Mouse (Mus musculus) thymus, postnatal 4 days (tissue): ENCODE measurements around the gene Trpm4.
A peak's percentile ranks its signal among the peaks of the same experiment; 100 is the strongest.
"Not testable (repeated sequence)": the region's sequence is repeated elsewhere in the genome, so short reads cannot be mapped to it uniquely, and the experiment has no call there.

Experiments
- DNase-seq: peaks from one replicate; pipeline ENCODE4 v3.0.0; 2021

The Trpm4 gene

GRCm38 (mm10) chr7:45309455-45309854 lies 24.1 kb downstream of the Trpm4 start:
- DNase-seq: peak; percentile 79

GRCm38 (mm10) chr7:45308551-45309240 lies 24.9 kb downstream of the Trpm4 start:
- peak; percentile 40 for DNase-seq

GRCm38 (mm10) chr7:45305275-45305674 lies 28.3 kb downstream of the Trpm4 start:
- peak; percentile 81 for DNase-seq

- DNase-seq: peak; percentile 22
Observed at GRCm38 (mm10) chr7:45304869-45305268, 28.7 kb downstream of the Trpm4 start.

- DNase-seq: no peak
Observed at GRCm38 (mm10) chr7:45302626-45303025, 31.0 kb downstream of the Trpm4 start.

- peak; percentile 78 for DNase-seq
Observed at GRCm38 (mm10) chr7:45300270-45300669, 33.3 kb downstream of the Trpm4 start.

- DNase-seq: peak; percentile 70
Observed at GRCm38 (mm10) chr7:45299752-45300151, 33.8 kb downstream of the Trpm4 start.

GRCm38 (mm10) chr7:45297563-45297962 lies 36.0 kb downstream of the Trpm4 start:
- DNase-seq: no peak

- no peak for DNase-seq
Observed at GRCm38 (mm10) chr7:45296626-45297025, 37.0 kb downstream of the Trpm4 start.

- DNase-seq: no peak
Observed at GRCm38 (mm10) chr7:45286486-45286885, 47.1 kb downstream of the Trpm4 start.

GRCm38 (mm10) chr7:45277136-45277760 lies 56.3 kb downstream of the Trpm4 start, which contains the start of gene Slc6a21:
TSS of gene Slc6a21 (plus strand) at chr7:45277513.
- DNase-seq: peak; percentile 85

GRCm38 (mm10) chr7:45273672-45274071 lies 59.9 kb downstream of the Trpm4 start:
- DNase-seq: no peak

- no peak for DNase-seq
Observed at GRCm38 (mm10) chr7:45272786-45273412, 60.7 kb downstream of the Trpm4 start.

GRCm38 (mm10) chr7:45265518-45265917 lies 68.1 kb downstream of the Trpm4 start:
- no peak for DNase-seq

- DNase-seq: no peak
Observed at GRCm38 (mm10) chr7:45264348-45264747, 69.2 kb downstream of the Trpm4 start.

GRCm38 (mm10) chr7:45263006-45263607 lies 70.5 kb downstream of the Trpm4 start:
- no peak for DNase-seq

GRCm38 (mm10) chr7:45262266-45262665 lies 71.3 kb downstream of the Trpm4 start:
- no peak for DNase-seq

- no peak for DNase-seq
Observed at GRCm38 (mm10) chr7:45259281-45259680, 74.3 kb downstream of the Trpm4 start.

- no peak for DNase-seq
Observed at GRCm38 (mm10) chr7:45257063-45257840, 76.3 kb downstream of the Trpm4 start.

- DNase-seq: not testable (repeated sequence)
Observed at GRCm38 (mm10) chr7:45255822-45256221, 77.8 kb downstream of the Trpm4 start.

GRCm38 (mm10) chr7:45253806-45254205 lies 79.8 kb downstream of the Trpm4 start:
- DNase-seq: no peak
